Mouse (Mus musculus) kidney, postnatal 0 days (tissue): Measurements from ENCODE around the gene Pou6f1. TPM values are rescaled to one million over a fixed set of nuclear protein-coding genes. Genes with fewer than 3 reads are reported as not detected.
"Not testable (repeated sequence)": the region's sequence is repeated elsewhere in the genome, so short reads cannot be mapped to it uniquely, and the experiment has no call there.

Experiments used
- ATAC-seq: fragments of 200-750 bp; cut with Nextera tagmentation; replicated peaks from 2 replicates; pipeline ENCODE4 v1.8.0; 2017; ENCODE audit warnings: low read depth, moderate number of reproducible peaks, moderate TSS enrichment, moderate library complexity; ENCODE audit not compliant: low FRiP score
- DNase-seq: peaks from one replicate; pipeline ENCODE4 v3.0.0-alpha.2; 2016; ENCODE audit warnings: low spot score
- H3K27ac ChIP-seq: fragments of 300-500 bp; sonication (generic); 2 replicates; pipeline ENCODE4 v1.5.1; 2014; ENCODE audit warnings: mild to moderate bottlenecking
- H3K27me3 ChIP-seq: fragments of 300-500 bp; sonication (generic); 2 replicates; pipeline ENCODE4 v1.6.1; 2014; ENCODE audit warnings: low read length, mixed read lengths; ENCODE audit not compliant: insufficient read depth
- H3K36me3 ChIP-seq: fragments of 300-500 bp; sonication (generic); 2 replicates; pipeline ENCODE4 v1.6.1; 2014; ENCODE audit warnings: low read length, mixed read lengths; ENCODE audit not compliant: insufficient read depth
- H3K4me1 ChIP-seq: fragments of 300-500 bp; sonication (generic); replicated peaks from 2 replicates; pipeline ENCODE4 v1.6.1; 2014; ENCODE audit warnings: antibody characterized with exemption, low read length, mixed read lengths; ENCODE audit not compliant: insufficient read depth
- H3K4me2 ChIP-seq: fragments of 300-500 bp; sonication (generic); 2 replicates; pipeline ENCODE4 v1.6.1; 2014; ENCODE audit warnings: mild to moderate bottlenecking, low read length, moderate library complexity, mixed read lengths
- H3K4me3 ChIP-seq: fragments of 300-500 bp; sonication (generic); replicated peaks from 2 replicates; pipeline ENCODE4 v1.5.1; 2014; ENCODE audit warnings: low read depth, low read length
- H3K9ac ChIP-seq: fragments of 300-500 bp; sonication (generic); 2 replicates; pipeline ENCODE4 v1.6.1; 2014; ENCODE audit warnings: low read depth, low read length
- H3K9me3 ChIP-seq: fragments of 300-500 bp; sonication (generic); replicated peaks from 2 replicates; pipeline ENCODE4 v1.6.1; 2016; ENCODE audit warnings: low read length, inconsistent platforms, mixed read lengths
- CTCF ChIP-seq: IDR thresholded peaks from 2 replicates; pipeline ENCODE4 v1.5.1; 2016; ENCODE audit warnings: antibody characterized with exemption, low read depth, mild to moderate bottlenecking, moderate library complexity
- WGBS: fragments of 180-500 bp; shearing (Covaris S2); extraction: QIAGEN DNeasy Blood & Tissue Kit; methylation state at CpG from one replicate; pipeline ENCODE4 v1.1.7; 2014; 5-methylcytosine and 5-hydroxymethylcytosine counted together
- polyA plus RNA-seq: library from polyadenylated mRNA; unstranded; fragments of >200 nt; fragmentation: Nextera tagmentation; extraction: Ambion mirVana; gene quantifications from 2 replicates; pipeline ENCODE4 v1.2.1, GENCODE M21; 2015

Gene Pou6f1
- polyA plus RNA-seq, 1 experiment from 2014 or later: 9.7 TPM

DNA sequence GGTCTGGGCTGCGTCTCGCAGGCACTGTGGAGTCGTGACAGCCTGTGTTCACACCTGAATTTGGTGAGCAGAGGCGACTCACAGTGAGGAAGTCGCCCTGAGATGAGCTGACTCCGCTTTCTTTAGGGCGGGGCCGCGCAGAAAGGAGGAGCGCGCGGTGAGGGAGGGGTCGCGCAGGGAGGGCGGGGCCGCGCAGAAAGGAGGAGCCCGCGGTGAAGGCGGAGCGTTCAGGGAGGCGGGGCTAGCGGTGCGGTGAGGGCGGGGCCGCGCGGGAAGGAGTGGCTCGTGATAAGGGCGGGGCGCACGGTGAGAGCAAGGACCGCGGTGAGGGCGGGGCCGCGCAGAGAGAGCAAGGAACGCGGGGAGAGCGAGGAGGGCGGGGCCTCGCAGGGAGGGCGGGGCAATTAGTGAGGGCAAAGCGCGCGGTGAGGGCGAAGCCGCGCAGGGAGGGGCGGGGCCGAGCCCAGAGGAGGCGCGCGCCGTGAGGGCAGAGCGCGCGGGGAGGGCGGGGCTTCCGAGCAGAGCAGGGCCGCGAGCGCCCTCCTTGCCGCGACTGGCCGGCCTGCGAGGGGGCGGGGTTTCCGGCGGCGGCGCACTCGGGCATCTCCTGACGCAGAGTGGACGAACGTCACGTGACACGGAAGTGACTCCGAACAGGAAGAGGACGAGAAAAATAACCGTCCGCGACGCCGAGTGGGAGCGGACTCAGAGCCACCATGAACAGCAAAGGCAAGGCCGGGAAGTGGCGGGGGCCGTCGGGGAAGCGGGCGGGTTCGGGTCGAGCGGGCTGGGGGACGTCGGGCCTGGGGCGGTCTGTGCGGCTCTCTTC, 15.4 kb upstream of the Pou6f1 start, which contains the start of gene Dazap2:
Gene Dazap2 (plus strand): TSS at position 354 of the 829 bp plus-strand sequence.
- Histone ChIP-seq H3K4me1 (peaks cover 8% of the 10 kb centered on the region; the same call in 1 of the 2 replicates), H3K27ac (peak within 1 kb of the TSS; percentile 100), H3K4me3 (peak within 1 kb of the TSS; percentile 85), H3K36me3 (peaks cover 21% of the 10 kb centered on the region), H3K9ac (peak within 1 kb of the TSS; percentile 93), H3K4me2 (peak within 1 kb of the TSS; percentile 74), H3K9me3 (no peaks in the 10 kb centered on the region), H3K27me3 (no peaks in the 10 kb centered on the region)
- peak; percentile 34; the same call in 1 of the 2 replicates for TF ChIP-seq CTCF
- WGBS: 1% methylated on average over 82 of the region's 99 CpGs
- DNase-seq: peak; percentile 99
- peak; percentile 89 for ATAC-seq

DNA sequence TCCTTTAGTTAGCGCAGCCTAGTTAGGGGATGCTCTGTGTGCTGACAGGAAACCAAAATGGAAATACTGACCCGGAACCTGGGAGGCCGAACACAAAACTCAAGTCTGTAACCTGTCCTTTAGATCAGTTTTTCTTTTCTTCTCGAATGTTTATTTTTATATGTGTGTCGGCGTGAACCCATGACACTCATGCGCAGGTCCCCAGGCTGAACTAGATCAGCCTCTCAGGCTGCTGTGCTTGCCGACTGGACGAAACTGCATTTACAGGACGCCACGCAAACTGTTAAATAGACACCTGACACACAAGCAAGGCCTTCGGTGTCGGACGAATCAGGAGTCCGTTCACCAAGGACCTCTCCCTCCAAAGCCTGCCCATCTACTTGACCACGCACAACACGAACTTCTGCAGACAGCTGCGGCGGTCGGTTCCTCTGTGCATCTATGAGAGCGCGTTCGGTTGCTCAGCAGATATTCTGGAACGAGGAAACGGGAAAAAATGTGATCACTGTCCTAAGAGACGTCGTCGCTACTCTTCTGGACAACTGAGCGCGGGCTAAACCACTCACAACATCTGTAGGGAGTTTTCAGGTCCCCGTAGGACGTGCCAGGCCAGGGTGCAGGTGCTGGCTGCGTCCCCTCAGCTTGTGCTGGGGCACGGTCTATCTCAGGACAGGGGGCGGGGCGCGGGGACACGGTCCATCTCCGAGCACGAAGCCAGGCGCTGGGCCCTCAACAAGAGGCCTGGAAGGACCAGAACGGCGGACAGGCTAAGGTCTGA, 14.6 kb upstream of the Pou6f1 start:
- TF ChIP-seq CTCF: peak; percentile 19; the same call in 1 of the 2 replicates
- 9% methylated on average over 43 of the region's 43 CpGs for WGBS
- H3K27me3 ChIP-seq: no peaks in the 10 kb centered on the region
- no peaks in the 10 kb centered on the region for H3K9me3 ChIP-seq
- DNase-seq: no peak
- peaks cover 8% of the 10 kb centered on the region; the same call in 1 of the 2 replicates for H3K4me1 ChIP-seq
- H3K4me3 ChIP-seq: peak overlapping the region; percentile 85
- peak overlapping the region; percentile 67 for H3K4me2 ChIP-seq
- H3K36me3 ChIP-seq: peaks cover 14% of the 10 kb centered on the region
- peak overlapping the region; percentile 75 for H3K27ac ChIP-seq
- peak overlapping the region; percentile 43 for H3K9ac ChIP-seq
- no peak; the same call in 1 of the 2 replicates for ATAC-seq

DNA sequence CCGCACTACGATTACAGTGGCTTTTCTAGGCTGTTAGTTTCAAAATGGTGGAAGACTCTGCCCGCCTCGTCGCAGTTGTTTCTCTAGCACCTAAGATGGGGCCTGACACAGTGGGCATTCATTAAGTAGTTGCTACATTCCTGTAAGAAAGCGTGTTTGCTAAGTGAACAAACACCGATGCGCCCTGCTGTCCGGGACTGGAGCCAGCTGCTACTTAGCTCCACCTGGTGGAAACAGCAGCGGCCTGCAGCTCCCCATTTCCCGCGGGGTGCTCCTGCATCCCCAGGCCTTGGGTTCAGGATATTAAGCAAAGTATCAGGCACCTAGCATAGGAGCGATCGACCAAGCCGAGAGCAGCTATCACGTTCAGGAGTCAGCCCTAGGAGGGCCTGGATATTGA, 13.8 kb upstream of the Pou6f1 start:
- Histone ChIP-seq H3K27ac (no peak overlapping the region), H3K4me1 (peaks cover 8% of the 10 kb centered on the region; the same call in 1 of the 2 replicates), H3K9ac (no peak overlapping the region), H3K27me3 (no peaks in the 10 kb centered on the region), H3K4me3 (no peak overlapping the region), H3K9me3 (no peaks in the 10 kb centered on the region), H3K36me3 (peaks cover 12% of the 10 kb centered on the region), H3K4me2 (peak overlapping the region; percentile 34; the same call in 1 of the 2 replicates)
- no peak for ATAC-seq
- TF ChIP-seq CTCF: peak; percentile 94
- 7% methylated on average over 16 of the region's 16 CpGs for WGBS
- peak; percentile 90 for DNase-seq

DNA sequence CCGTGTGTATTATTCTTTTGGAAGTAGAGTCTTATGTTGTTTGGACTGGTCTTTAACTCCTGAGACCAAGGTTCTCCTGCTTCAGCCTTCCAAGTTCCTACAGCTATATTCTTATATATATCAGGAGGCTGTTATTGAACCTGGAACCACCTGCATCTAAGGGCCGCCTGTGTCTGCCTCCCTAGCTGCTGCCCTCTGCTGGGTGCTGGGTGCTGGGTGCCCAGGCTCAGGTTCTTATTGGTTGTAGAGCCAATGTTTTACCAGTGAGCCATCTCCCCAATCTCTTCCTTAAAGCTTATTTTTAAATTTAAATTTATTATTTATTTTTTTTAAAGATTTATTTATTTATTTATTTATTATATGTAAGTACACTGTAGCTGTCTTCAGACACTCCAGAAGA, 12.6 kb upstream of the Pou6f1 start:
- peak; percentile 58 for TF ChIP-seq CTCF
- no peak for DNase-seq

DNA sequence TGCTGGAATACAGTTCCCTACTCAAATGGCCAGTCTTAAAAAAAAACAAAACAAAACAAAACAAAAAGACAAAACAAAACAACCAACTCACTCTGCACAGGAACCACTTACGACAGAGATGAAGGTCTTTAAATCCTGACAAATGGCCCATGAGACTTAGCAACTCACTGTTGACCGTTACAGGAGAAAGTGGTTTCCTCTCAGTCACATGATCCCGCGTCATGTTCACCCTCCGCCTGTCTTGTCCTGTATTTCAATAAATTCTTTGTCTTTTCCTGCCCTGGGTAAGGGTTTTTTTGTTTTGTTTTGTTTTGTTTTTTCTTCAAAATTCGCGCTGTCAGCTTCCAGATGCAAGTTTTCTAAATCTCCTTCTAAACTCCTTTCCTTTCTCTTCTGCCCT, 12.2 kb upstream of the Pou6f1 start:
- 70% methylated on average over 7 of the region's 7 CpGs for WGBS

More for the DNA sequence above, 12.6 kb upstream of the Pou6f1 start:
- Histone ChIP-seq H3K27me3 (no peaks in the 10 kb centered on the region), H3K36me3 (0 out of 2 replicates have a peak, but pooled peaks cover under 1% of the 10 kb centered on the region), H3K9ac (no peak overlapping the region), H3K4me3 (no peak overlapping the region), H3K27ac (no peak overlapping the region), H3K9me3 (no peaks in the 10 kb centered on the region), H3K4me2 (no peak overlapping the region), H3K4me1 (peaks cover 8% of the 10 kb centered on the region; the same call in 1 of the 2 replicates)
- ATAC-seq: no peak
- 71% methylated on average over 2 of the region's 2 CpGs for WGBS

DNA sequence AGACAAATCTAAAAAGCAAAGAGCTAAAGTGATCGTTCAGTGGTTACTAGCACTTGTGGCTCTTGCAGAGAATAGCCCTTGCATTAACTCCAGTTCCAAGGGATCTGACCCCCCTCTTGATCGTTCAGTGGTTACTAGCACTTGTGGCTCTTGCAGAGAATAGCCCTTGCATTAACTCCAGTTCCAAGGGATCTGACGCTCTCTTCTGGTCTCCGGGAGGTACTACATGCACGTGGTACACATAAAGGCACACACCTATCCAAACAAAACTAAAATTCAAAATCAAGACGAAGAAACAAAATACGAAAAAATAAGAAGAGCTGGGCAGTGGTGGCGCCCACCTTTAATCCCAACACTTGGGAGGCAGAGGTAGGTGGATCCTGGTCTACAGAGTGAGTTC, 6.9 kb upstream of the Pou6f1 start:
- not testable (repeated sequence) for H3K4me2 ChIP-seq, ATAC-seq, DNase-seq, H3K27ac ChIP-seq, H3K36me3 ChIP-seq, H3K4me1 ChIP-seq, H3K27me3 ChIP-seq, H3K4me3 ChIP-seq, H3K9me3 ChIP-seq, H3K9ac ChIP-seq
- peak; percentile 39 for TF ChIP-seq CTCF
- WGBS: 93% methylated on average over 8 of the region's 8 CpGs

More for the DNA sequence above, 12.2 kb upstream of the Pou6f1 start:
- H3K9ac ChIP-seq: no peak overlapping the region
- no peaks in the 10 kb centered on the region for H3K36me3 ChIP-seq
- no peak overlapping the region for H3K4me3 ChIP-seq
- no peaks in the 10 kb centered on the region for H3K9me3 ChIP-seq
- no peak for ATAC-seq
- H3K4me1 ChIP-seq: peaks cover 8% of the 10 kb centered on the region; the same call in 1 of the 2 replicates
- H3K27me3 ChIP-seq: no peaks in the 10 kb centered on the region
- DNase-seq: no peak
- no peak overlapping the region for H3K27ac ChIP-seq
- TF ChIP-seq CTCF: no peak
- H3K4me2 ChIP-seq: no peak overlapping the region
